Mouse (Mus musculus) neural tube, embryonic 14.5 days (tissue): ENCODE data around the gene Gm9732. TPM values are rescaled to one million over a fixed set of nuclear protein-coding genes. Genes with fewer than 3 reads are reported as not detected.
"Not testable (repeated sequence)": the region's sequence is repeated elsewhere in the genome, so short reads cannot be mapped to it uniquely, and the experiment has no call there.

Experiments used
- ATAC-seq: fragments of 200-750 bp; cut with Nextera tagmentation; 2 replicates; pipeline ENCODE4 v1.8.0; 2017; ENCODE audit warnings: low read depth, mild to moderate bottlenecking, moderate TSS enrichment, moderate library complexity
- H3K27ac ChIP-seq: fragments of 300-500 bp; sonication (generic); 2 replicates; pipeline ENCODE4 v1.5.1; 2014; ENCODE audit warnings: low read depth, mild to moderate bottlenecking, control low read depth, low read length, moderate library complexity, mixed read lengths
- H3K27me3 ChIP-seq: fragments of 300-500 bp; sonication (generic); 2 replicates; pipeline ENCODE4 v1.6.1; 2014; ENCODE audit warnings: low read length; ENCODE audit not compliant: control insufficient read depth, insufficient read depth
- H3K36me3 ChIP-seq: fragments of 300-500 bp; sonication (generic); 2 replicates; pipeline ENCODE4 v1.6.1; 2014; ENCODE audit warnings: low read length, mixed read lengths; ENCODE audit not compliant: control insufficient read depth, insufficient read depth
- H3K4me1 ChIP-seq: fragments of 300-500 bp; sonication (generic); 2 replicates; pipeline ENCODE4 v1.6.1; 2014; ENCODE audit warnings: low read length; ENCODE audit not compliant: control insufficient read depth, insufficient read depth
- H3K4me2 ChIP-seq: fragments of 300-500 bp; sonication (generic); 2 replicates; pipeline ENCODE4 v1.6.1; 2014; ENCODE audit warnings: mild to moderate bottlenecking, low read depth, low read length, control low read depth
- H3K4me3 ChIP-seq: fragments of 300-500 bp; sonication (generic); 2 replicates; pipeline ENCODE4 v1.5.1; 2014; ENCODE audit warnings: low read depth, low read length, control low read depth, mixed read lengths
- H3K9ac ChIP-seq: fragments of 300-500 bp; sonication (generic); replicated peaks from 2 replicates; pipeline ENCODE4 v1.6.1; 2014; ENCODE audit warnings: low read depth, mild to moderate bottlenecking, control low read depth, low read length, mixed read lengths
- H3K9me3 ChIP-seq: fragments of 300-500 bp; sonication (generic); 2 replicates; pipeline ENCODE4 v1.6.1; 2016; ENCODE audit warnings: low read length; ENCODE audit not compliant: control insufficient read depth
- WGBS: fragments of 180-500 bp; shearing (Covaris S2); extraction: QIAGEN DNeasy Blood & Tissue Kit; methylation state at CpG from one replicate; pipeline ENCODE4 v1.1.7; 2014; 5-methylcytosine and 5-hydroxymethylcytosine counted together
- polyA plus RNA-seq: library from polyadenylated mRNA; unstranded; fragments of >200 nt; fragmentation: Nextera tagmentation; extraction: Ambion mirVana; gene quantifications from 2 replicates; pipeline ENCODE4 v1.2.1, GENCODE M21; 2014

Gm9732 gene
- polyA plus RNA-seq, result 0.17 TPM in 1 of 2 replicates, not detected in the other

- H3K4me1 ChIP-seq, H3K4me2 ChIP-seq, H3K27ac ChIP-seq, ATAC-seq, H3K27me3 ChIP-seq, H3K4me3 ChIP-seq, H3K36me3 ChIP-seq, H3K9me3 ChIP-seq, H3K9ac ChIP-seq: not testable (repeated sequence)
- 88% methylated on average over 8 of the region's 8 CpGs for WGBS
Measured at GRCm38 (mm10) chr14:43274986-43275511, at the start of gene Gm9732. Gene Gm9732, plus strand, starts transcription at chr14:43275036.

GRCm38 (mm10) chr14:43235204-43235603 is 39.6 kb upstream of the Gm9732 start, which contains the start of gene Gm8122:
Gene Gm8122, minus strand, starts transcription at chr14:43235304.
- H3K9me3 ChIP-seq, H3K27ac ChIP-seq, H3K4me1 ChIP-seq, H3K4me2 ChIP-seq, H3K27me3 ChIP-seq, H3K4me3 ChIP-seq, ATAC-seq, H3K9ac ChIP-seq, H3K36me3 ChIP-seq: not testable (repeated sequence)
- 91% methylated on average over 2 of the region's 4 CpGs for WGBS

GRCm38 (mm10) chr14:43237769-43238168 is 37.1 kb upstream of the Gm9732 start:
- H3K9ac ChIP-seq, H3K4me2 ChIP-seq, ATAC-seq, H3K4me1 ChIP-seq, H3K36me3 ChIP-seq, H3K27me3 ChIP-seq, H3K27ac ChIP-seq, H3K4me3 ChIP-seq, H3K9me3 ChIP-seq: not testable (repeated sequence)

- not testable (repeated sequence) for ATAC-seq, H3K9me3 ChIP-seq, H3K4me2 ChIP-seq, H3K4me1 ChIP-seq, H3K36me3 ChIP-seq, H3K27me3 ChIP-seq, H3K27ac ChIP-seq, H3K4me3 ChIP-seq, H3K9ac ChIP-seq
- 16% methylated on average over 10 of the region's 12 CpGs for WGBS
Measured at GRCm38 (mm10) chr14:43249611-43250170, 25.1 kb upstream of the Gm9732 start.

- H3K9ac ChIP-seq, H3K4me1 ChIP-seq, H3K36me3 ChIP-seq, H3K27ac ChIP-seq, H3K9me3 ChIP-seq, H3K4me3 ChIP-seq, ATAC-seq, H3K4me2 ChIP-seq, H3K27me3 ChIP-seq: not testable (repeated sequence)
- 42% methylated on average over 5 of the region's 6 CpGs for WGBS
Measured at GRCm38 (mm10) chr14:43250549-43251253, 24.1 kb upstream of the Gm9732 start.

- H3K27me3 ChIP-seq, ATAC-seq, H3K4me1 ChIP-seq, H3K4me3 ChIP-seq, H3K9ac ChIP-seq, H3K4me2 ChIP-seq, H3K27ac ChIP-seq, H3K9me3 ChIP-seq, H3K36me3 ChIP-seq: not testable (repeated sequence)
- 91% methylated on average over 1 of the region's 1 CpGs for WGBS
Measured at GRCm38 (mm10) chr14:43256511-43256910, 18.3 kb upstream of the Gm9732 start.

GRCm38 (mm10) chr14:43258349-43258748 is 16.5 kb upstream of the Gm9732 start, which contains the start of gene Gm8126:
Gene Gm8126, plus strand, starts transcription at chr14:43258649.
- not testable (repeated sequence) for H3K4me1 ChIP-seq, H3K4me2 ChIP-seq, H3K27me3 ChIP-seq, H3K9me3 ChIP-seq, H3K4me3 ChIP-seq, ATAC-seq, H3K36me3 ChIP-seq, H3K27ac ChIP-seq, H3K9ac ChIP-seq
- WGBS, result 88% methylated on average over 3 of the region's 4 CpGs

GRCm38 (mm10) chr14:43263421-43263820 is 11.4 kb upstream of the Gm9732 start:
- WGBS, result 95% methylated on average over 3 of the region's 3 CpGs
- ATAC-seq, H3K9ac ChIP-seq: not testable (repeated sequence)

GRCm38 (mm10) chr14:43268521-43269084 is 6.2 kb upstream of the Gm9732 start:
- H3K9ac ChIP-seq, H3K36me3 ChIP-seq, H3K27me3 ChIP-seq, ATAC-seq, H3K27ac ChIP-seq, H3K9me3 ChIP-seq, H3K4me1 ChIP-seq, H3K4me2 ChIP-seq, H3K4me3 ChIP-seq: not testable (repeated sequence)
- 58% methylated on average over 2 of the region's 2 CpGs for WGBS

More at GRCm38 (mm10) chr14:43263421-43263820, 11.4 kb upstream of the Gm9732 start:
- H3K27me3 ChIP-seq, H3K36me3 ChIP-seq, H3K4me1 ChIP-seq, H3K27ac ChIP-seq, H3K9me3 ChIP-seq, H3K4me2 ChIP-seq, H3K4me3 ChIP-seq: not testable (repeated sequence)
